Mouse (Mus musculus): ENCODE measurements around the gene Anxa7. TPM values are rescaled to one million over a fixed set of nuclear protein-coding genes. Genes with fewer than 3 reads are reported as not detected.

Anxa7 gene
- polyA plus RNA-seq, 1 experiment from 2014 or later: 29.2 TPM

- H3K9ac ChIP-seq (replicated peaks): peak overlapping the region; percentile 91
- peaks cover 2% of the 10 kb centered on the region for H3K36me3 ChIP-seq (replicated peaks; ENCODE audit: insufficient read depth, low read length)
- H3K27me3 ChIP-seq (ENCODE audit: insufficient read depth, low read length): no peaks in the 10 kb centered on the region
- peak overlapping the region; percentile 95 for H3K27ac ChIP-seq (ENCODE audit: low read depth)
- 18% methylated on average over 3 of the region's 3 CpGs for WGBS (ENCODE audit: insufficient replicate concordance)
- peak; percentile 20 for DNase-seq
- no peak for TF ChIP-seq CTCF (IDR thresholded peaks at IDR 0.05; ENCODE audit: low read depth)
- TF ChIP-seq EP300 (IDR thresholded peaks at IDR 0.05; ENCODE audit: low read depth): no peak
- H3K9me3 ChIP-seq (ENCODE audit: low read length): no peaks in the 10 kb centered on the region
- H3K4me2 ChIP-seq (ENCODE audit: low read depth, low read length): peak overlapping the region; percentile 92
- H3K4me3 ChIP-seq (ENCODE audit: low read depth, low read length): peak overlapping the region; percentile 93
- peaks cover 19% of the 10 kb centered on the region for H3K4me1 ChIP-seq (ENCODE audit: insufficient read depth)
- ATAC-seq: peak; percentile 32
Measured at GRCm38 (mm10) chr14:20478385-20478784, 1.5 kb downstream of the Anxa7 start.

GRCm38 (mm10) chr14:20477261-20478025 is 2.5 kb downstream of the Anxa7 start:
- Histone ChIP-seq H3K27me3 (ENCODE audit: insufficient read depth, low read length) (no peaks in the 10 kb centered on the region), H3K4me3 (ENCODE audit: low read depth, low read length) (no peak overlapping the region), H3K4me1 (ENCODE audit: insufficient read depth) (peaks cover 19% of the 10 kb centered on the region), H3K36me3 (replicated peaks; ENCODE audit: insufficient read depth, low read length) (peaks cover 9% of the 10 kb centered on the region), H3K9ac (replicated peaks) (0 out of 2 replicates have a peak overlapping the region, but pooled peaks have one; percentile 8), H3K9me3 (ENCODE audit: low read length) (no peaks in the 10 kb centered on the region), H3K27ac (ENCODE audit: low read depth) (no peak overlapping the region), H3K4me2 (ENCODE audit: low read depth, low read length) (peak overlapping the region; percentile 34)
- 55% methylated on average over 4 of the region's 4 CpGs for WGBS (ENCODE audit: insufficient replicate concordance)
- ATAC-seq: no peak
- DNase-seq: no peak
- TF ChIP-seq EP300 (IDR thresholded peaks at IDR 0.05; ENCODE audit: low read depth) (no peak), CTCF (IDR thresholded peaks at IDR 0.05; ENCODE audit: low read depth) (no peak)

DNA sequence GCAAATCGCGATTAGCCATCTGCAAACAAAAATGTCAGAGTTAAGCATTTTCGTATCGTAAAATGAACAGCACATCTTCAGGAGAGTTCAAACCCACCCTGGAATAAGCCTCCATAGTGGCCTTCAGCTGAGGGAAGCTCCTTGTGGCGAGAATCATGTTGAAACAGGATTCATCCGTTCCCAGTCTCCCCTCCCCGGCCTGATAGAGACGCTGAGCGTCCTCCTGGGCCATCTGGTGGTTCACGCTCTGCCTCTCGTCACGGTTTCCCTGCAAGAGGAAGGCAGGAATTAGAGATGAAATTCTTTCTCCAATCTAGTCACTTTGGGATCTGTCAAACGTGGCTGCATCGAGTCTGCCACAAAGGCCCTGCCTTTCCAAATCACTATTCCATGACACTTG is 19.7 kb downstream of the Anxa7 start:
- Histone ChIP-seq H3K36me3 (replicated peaks; ENCODE audit: insufficient read depth, low read length) (peaks cover 86% of the 10 kb centered on the region), H3K9me3 (ENCODE audit: low read length) (no peaks in the 10 kb centered on the region)
- no peak for ATAC-seq

DNA sequence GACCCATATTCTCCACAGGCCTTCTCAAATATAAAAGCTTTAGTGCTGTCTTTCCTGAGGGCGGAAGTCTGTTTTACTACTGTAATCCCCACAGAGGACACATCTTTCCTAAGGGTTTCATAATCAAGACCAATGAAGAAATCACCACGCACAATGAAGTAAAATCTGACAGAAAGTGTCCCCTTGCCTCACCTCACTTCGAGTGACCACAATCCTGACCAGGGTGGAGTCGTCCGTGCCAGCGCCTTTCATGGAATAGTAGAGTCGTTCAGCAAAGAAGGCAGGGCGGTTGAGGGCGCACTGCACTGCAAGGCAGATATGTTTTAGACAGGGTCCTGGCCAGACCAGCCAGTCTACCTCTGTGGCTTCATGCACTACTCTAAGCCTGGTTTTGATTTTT is 21.6 kb downstream of the Anxa7 start:
- ATAC-seq (no peak), DNase-seq (no peak)

More for the DNA sequence above, 19.7 kb downstream of the Anxa7 start:
- H3K9ac ChIP-seq (replicated peaks): no peak overlapping the region
- no peaks in the 10 kb centered on the region for H3K4me1 ChIP-seq (ENCODE audit: insufficient read depth)
- H3K4me3 ChIP-seq (ENCODE audit: low read depth, low read length): no peak overlapping the region
- no peak overlapping the region for H3K27ac ChIP-seq (ENCODE audit: low read depth)
- WGBS (ENCODE audit: insufficient replicate concordance): 88% methylated on average over 14 of the region's 14 CpGs
- H3K27me3 ChIP-seq (ENCODE audit: insufficient read depth, low read length): no peaks in the 10 kb centered on the region
- DNase-seq: no peak
- no peak overlapping the region for H3K4me2 ChIP-seq (ENCODE audit: low read depth, low read length)
- TF ChIP-seq EP300 (IDR thresholded peaks at IDR 0.05; ENCODE audit: low read depth): no peak
- TF ChIP-seq CTCF (IDR thresholded peaks at IDR 0.05; ENCODE audit: low read depth): no peak

GRCm38 (mm10) chr14:20452929-20453328 is 27.0 kb downstream of the Anxa7 start:
- 85% methylated on average over 5 of the region's 5 CpGs for WGBS (ENCODE audit: insufficient replicate concordance)

More for the DNA sequence above, 21.6 kb downstream of the Anxa7 start:
- H3K4me3 ChIP-seq (ENCODE audit: low read depth, low read length): no peak overlapping the region
- no peaks in the 10 kb centered on the region for H3K27me3 ChIP-seq (ENCODE audit: insufficient read depth, low read length)
- peaks cover 71% of the 10 kb centered on the region for H3K36me3 ChIP-seq (replicated peaks; ENCODE audit: insufficient read depth, low read length)
- TF ChIP-seq CTCF (IDR thresholded peaks at IDR 0.05; ENCODE audit: low read depth) (no peak), EP300 (IDR thresholded peaks at IDR 0.05; ENCODE audit: low read depth) (no peak)
- H3K4me2 ChIP-seq (ENCODE audit: low read depth, low read length): no peak overlapping the region
- no peak overlapping the region for H3K9ac ChIP-seq (replicated peaks)
- WGBS (ENCODE audit: insufficient replicate concordance): 77% methylated on average over 9 of the region's 9 CpGs
- H3K4me1 ChIP-seq (ENCODE audit: insufficient read depth): no peaks in the 10 kb centered on the region
- H3K9me3 ChIP-seq (ENCODE audit: low read length): no peaks in the 10 kb centered on the region
- H3K27ac ChIP-seq (ENCODE audit: low read depth): no peak overlapping the region

GRCm38 (mm10) chr14:20451765-20452331 is 28.1 kb downstream of the Anxa7 start, which contains the start of gene Cfap70:
TSS of gene Cfap70 (minus strand) at chr14:20452226.
- H3K36me3 ChIP-seq (replicated peaks; ENCODE audit: insufficient read depth, low read length): peaks cover 12% of the 10 kb centered on the region
- ATAC-seq (peak; percentile 88), DNase-seq (peak; percentile 77)
- 5% methylated on average over 15 of the region's 15 CpGs for WGBS (ENCODE audit: insufficient replicate concordance)
- no peak within 1 kb of the TSS for H3K27ac ChIP-seq (ENCODE audit: low read depth)
- H3K4me1 ChIP-seq (ENCODE audit: insufficient read depth): peaks cover 6% of the 10 kb centered on the region; the same call in 1 of the 2 replicates
- H3K27me3 ChIP-seq (ENCODE audit: insufficient read depth, low read length): no peaks in the 10 kb centered on the region
- H3K9ac ChIP-seq (replicated peaks): peak within 1 kb of the TSS; percentile 36
- H3K9me3 ChIP-seq (ENCODE audit: low read length): no peaks in the 10 kb centered on the region
- H3K4me3 ChIP-seq (ENCODE audit: low read depth, low read length): peak within 1 kb of the TSS; percentile 25
- TF ChIP-seq EP300 (IDR thresholded peaks at IDR 0.05; ENCODE audit: low read depth) (no peak), CTCF (IDR thresholded peaks at IDR 0.05; ENCODE audit: low read depth) (no peak)
- H3K4me2 ChIP-seq (ENCODE audit: low read depth, low read length): peak within 1 kb of the TSS; percentile 71

More at GRCm38 (mm10) chr14:20452929-20453328, 27.0 kb downstream of the Anxa7 start:
- Histone ChIP-seq H3K4me2 (ENCODE audit: low read depth, low read length) (no peak overlapping the region), H3K36me3 (replicated peaks; ENCODE audit: insufficient read depth, low read length) (peaks cover 19% of the 10 kb centered on the region), H3K9me3 (ENCODE audit: low read length) (no peaks in the 10 kb centered on the region), H3K4me1 (ENCODE audit: insufficient read depth) (peaks cover 6% of the 10 kb centered on the region; the same call in 1 of the 2 replicates), H3K9ac (replicated peaks) (no peak overlapping the region), H3K27ac (ENCODE audit: low read depth) (no peak overlapping the region), H3K27me3 (ENCODE audit: insufficient read depth, low read length) (no peaks in the 10 kb centered on the region), H3K4me3 (ENCODE audit: low read depth, low read length) (no peak overlapping the region)
- DNase-seq (no peak), ATAC-seq (no peak)
- TF ChIP-seq EP300 (IDR thresholded peaks at IDR 0.05; ENCODE audit: low read depth) (no peak), CTCF (IDR thresholded peaks at IDR 0.05; ENCODE audit: low read depth) (no peak)
